Mouse (Mus musculus) C2C12 (cell line): ENCODE data around the gene Tent5c. TPM values are rescaled to one million over a fixed set of nuclear protein-coding genes. Genes with fewer than 3 reads are reported as not detected.

Source experiments
- H3K27me3 ChIP-seq: one replicate; pipeline ENCODE4 v1.6.1; 2011; ENCODE audit not compliant: control insufficient read depth, insufficient read depth, insufficient read length
- H3K36me3 ChIP-seq: one replicate; pipeline ENCODE4 v1.6.1; 2011; ENCODE audit not compliant: control insufficient read depth, insufficient read depth
- H3K4me3 ChIP-seq: one replicate; pipeline ENCODE4 v1.5.1; 2011; ENCODE audit warnings: mild to moderate bottlenecking, control low read depth; ENCODE audit not compliant: poor library complexity, insufficient read depth, severe bottlenecking
- H3K79me2 ChIP-seq: one replicate; pipeline ENCODE4 v1.6.1; 2011; ENCODE audit not compliant: control insufficient read depth, insufficient read depth
- H3K79me3 ChIP-seq: one replicate; pipeline ENCODE4 v1.6.1; 2011; ENCODE audit warnings: low read depth, control low read depth
- H3ac ChIP-seq: one replicate; pipeline ENCODE3; 2011; ENCODE audit warnings: low read depth; ENCODE audit not compliant: control insufficient read depth, insufficient read length
- CEBPB ChIP-seq: IDR thresholded peaks from one replicate; pipeline ENCODE4 v1.6.1; 2011; ENCODE audit warnings: low read depth, mild to moderate bottlenecking, control low read depth, moderate library complexity
- CTCF ChIP-seq: IDR thresholded peaks from one replicate; pipeline ENCODE4 v1.5.1; 2011; ENCODE audit not compliant: control insufficient read depth, insufficient read depth, insufficient read length
- FOSL1 ChIP-seq: IDR thresholded peaks from one replicate; pipeline ENCODE4 v1.8.0; 2011; ENCODE audit warnings: mild to moderate bottlenecking, low read length; ENCODE audit not compliant: poor library complexity, insufficient read depth, severe bottlenecking
- MAX ChIP-seq: IDR thresholded peaks from one replicate; pipeline ENCODE4 v1.6.1; 2011; ENCODE audit warnings: mild to moderate bottlenecking, control low read depth
- MYOD1 ChIP-seq: IDR thresholded peaks from one replicate; pipeline ENCODE4 v1.6.1; 2011; ENCODE audit warnings: low read depth; ENCODE audit not compliant: control insufficient read depth, insufficient read length
- MYOG ChIP-seq: IDR thresholded peaks from one replicate; pipeline ENCODE4 v1.6.1; 2011; ENCODE audit not compliant: control insufficient read depth, insufficient read length; ENCODE audit errors: extremely low read depth
- USF1 ChIP-seq: IDR thresholded peaks from one replicate; pipeline ENCODE4 v1.6.1; 2011; ENCODE audit warnings: low read depth, mild to moderate bottlenecking, control low read depth, moderate library complexity
- polyA plus RNA-seq: library from polyadenylated mRNA; unstranded; fragments of >200 nt; fragmentation: generic; extraction: Trizol; gene quantifications from one replicate; pipeline ENCODE4 v1.2.1, GENCODE M21; 2012; ENCODE audit warnings: missing spikeins

Tent5c gene
- polyA plus RNA-seq, 1 experiment, result 0.21 TPM

GRCm38 (mm10) chr3:100442499-100442898 lies 46.6 kb downstream of the Tent5c start:
- Histone ChIP-seq H3K27me3 (peaks cover 5% of the 10 kb centered on the region), H3K79me3 (no peaks in the 10 kb centered on the region), H3ac (no peak overlapping the region), H3K36me3 (no peaks in the 10 kb centered on the region), H3K79me2 (no peaks in the 10 kb centered on the region), H3K4me3 (no peak overlapping the region)
- no peak for TF ChIP-seq FOSL1
- no peak for TF ChIP-seq MYOD1
- no peak for TF ChIP-seq MAX
- no peak for TF ChIP-seq CEBPB
- no peak for TF ChIP-seq MYOG
- TF ChIP-seq USF1, result no peak
- no peak for TF ChIP-seq CTCF

DNA sequence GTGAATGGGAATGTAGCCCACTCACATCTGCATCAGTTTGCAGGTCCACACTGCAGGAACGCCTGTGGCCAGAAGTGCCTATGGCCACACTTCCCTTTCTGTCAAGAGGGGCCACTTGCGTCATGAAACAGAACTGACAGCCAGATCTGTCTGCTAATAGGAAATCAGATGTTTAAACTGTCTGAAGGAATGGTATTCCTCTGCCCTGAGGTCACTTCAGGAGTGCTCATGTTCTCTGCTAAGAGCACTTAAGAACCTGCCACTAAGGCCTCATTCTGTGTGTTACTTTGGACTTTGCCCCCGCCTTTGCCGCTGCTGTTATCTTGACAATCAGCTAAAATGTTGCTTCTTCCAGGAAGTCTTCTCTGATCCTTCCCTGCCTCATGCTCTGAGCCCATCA lies 48.4 kb downstream of the Tent5c start:
- H3K79me2 ChIP-seq, result no peaks in the 10 kb centered on the region
- no peaks in the 10 kb centered on the region for H3K79me3 ChIP-seq
- no peaks in the 10 kb centered on the region for H3K36me3 ChIP-seq
- peaks cover 5% of the 10 kb centered on the region for H3K27me3 ChIP-seq
- no peak overlapping the region for H3K4me3 ChIP-seq
- H3ac ChIP-seq, result no peak overlapping the region
- TF ChIP-seq FOSL1 (no peak), USF1 (no peak), MYOG (no peak), CTCF (no peak), CEBPB (no peak)

DNA sequence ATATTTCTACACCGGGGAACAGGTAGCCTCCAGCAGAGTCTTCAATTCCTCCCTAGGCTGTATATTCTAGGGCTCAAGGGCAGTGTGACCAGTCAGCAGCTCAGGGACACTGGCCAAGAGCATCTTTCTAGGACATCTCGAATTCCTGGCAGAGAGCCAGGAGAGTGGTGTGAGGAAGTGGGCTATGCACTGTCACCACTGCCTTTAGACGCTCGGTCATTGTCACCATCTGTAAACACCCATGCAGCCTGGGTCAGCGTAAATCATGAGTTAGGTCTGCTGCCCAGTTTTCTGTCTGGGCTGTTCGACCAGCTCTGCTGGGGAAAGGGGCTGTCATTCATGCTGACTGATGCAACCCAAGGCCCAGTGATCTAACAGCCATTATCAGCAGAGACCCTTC lies 49.1 kb downstream of the Tent5c start:
- H3K79me2 ChIP-seq, result no peaks in the 10 kb centered on the region
- no peak overlapping the region for H3ac ChIP-seq
- H3K27me3 ChIP-seq, result peaks cover 5% of the 10 kb centered on the region
- H3K36me3 ChIP-seq, result no peaks in the 10 kb centered on the region
- H3K79me3 ChIP-seq, result no peaks in the 10 kb centered on the region
- H3K4me3 ChIP-seq, result no peak overlapping the region
- no peak for TF ChIP-seq MYOD1
- no peak for TF ChIP-seq USF1
- no peak for TF ChIP-seq FOSL1
- TF ChIP-seq CTCF, result no peak
- TF ChIP-seq MAX, result no peak
- TF ChIP-seq CEBPB, result no peak
- no peak for TF ChIP-seq MYOG

DNA sequence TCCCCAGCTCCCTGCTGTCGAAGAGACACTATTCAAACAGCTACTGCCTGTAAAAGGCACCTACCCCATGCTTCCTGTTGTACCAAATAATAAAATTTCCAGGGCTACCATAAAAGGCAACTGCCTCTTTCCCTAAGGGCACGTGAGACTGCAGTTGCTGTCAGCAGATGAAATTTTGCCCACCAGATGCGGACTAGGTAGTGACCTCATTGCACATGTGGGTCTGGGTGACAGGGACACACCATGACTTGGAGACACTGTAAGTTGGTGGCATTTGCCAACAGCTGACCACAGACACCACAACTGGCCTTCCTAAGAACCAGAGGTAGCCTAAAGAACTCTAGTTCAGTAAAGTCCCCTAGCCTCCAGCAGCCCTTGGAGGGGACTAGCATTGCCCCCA lies 50.0 kb downstream of the Tent5c start:
- H3K79me3 ChIP-seq, result no peaks in the 10 kb centered on the region
- no peak overlapping the region for H3K4me3 ChIP-seq
- no peak overlapping the region for H3ac ChIP-seq
- TF ChIP-seq USF1 (no peak), MAX (no peak), MYOG (no peak)
- peaks cover 5% of the 10 kb centered on the region for H3K27me3 ChIP-seq
- H3K79me2 ChIP-seq, result no peaks in the 10 kb centered on the region
- H3K36me3 ChIP-seq, result no peaks in the 10 kb centered on the region

GRCm38 (mm10) chr3:100438461-100439002 lies 50.6 kb downstream of the Tent5c start:
- H3K27me3 ChIP-seq, result peaks cover 5% of the 10 kb centered on the region
- no peaks in the 10 kb centered on the region for H3K79me2 ChIP-seq
- H3ac ChIP-seq, result no peak overlapping the region
- no peaks in the 10 kb centered on the region for H3K36me3 ChIP-seq
- H3K79me3 ChIP-seq, result no peaks in the 10 kb centered on the region
- H3K4me3 ChIP-seq, result no peak overlapping the region
- no peak for TF ChIP-seq MYOD1
- no peak for TF ChIP-seq MAX
- no peak for TF ChIP-seq FOSL1
- TF ChIP-seq CEBPB, result no peak
- no peak for TF ChIP-seq CTCF
- no peak for TF ChIP-seq USF1
- no peak for TF ChIP-seq MYOG

DNA sequence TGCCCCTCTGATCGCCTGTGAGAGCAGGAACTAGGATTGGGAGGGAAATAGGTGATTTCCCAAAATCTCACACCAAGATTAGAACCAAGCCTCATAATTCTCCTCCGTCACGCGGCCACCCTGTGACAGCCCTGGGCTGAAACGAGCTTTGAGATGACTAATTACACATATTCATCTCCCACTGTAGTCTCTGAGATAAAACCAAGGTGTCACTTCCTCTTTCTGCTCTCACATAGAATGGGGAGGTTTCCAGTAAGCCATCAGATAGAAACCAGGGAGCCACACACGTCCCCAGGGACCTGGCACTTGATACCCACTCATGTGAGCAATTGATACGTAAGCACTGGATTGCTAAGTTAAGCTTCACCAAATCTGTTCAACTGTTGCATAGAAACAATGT lies 52.4 kb downstream of the Tent5c start:
- Histone ChIP-seq H3K79me3 (no peaks in the 10 kb centered on the region), H3K36me3 (no peaks in the 10 kb centered on the region), H3K4me3 (no peak overlapping the region), H3K79me2 (no peaks in the 10 kb centered on the region), H3K27me3 (peaks cover 8% of the 10 kb centered on the region), H3ac (no peak overlapping the region)
- no peak for TF ChIP-seq USF1
